Mouse (Mus musculus) forebrain, embryonic 11.5 days (tissue): ENCODE data around the gene Gm20388. TPM values are rescaled to one million over a fixed set of nuclear protein-coding genes. Genes with fewer than 3 reads are reported as not detected.

Source experiments
- ATAC-seq: fragments of 200-750 bp; cut with Nextera tagmentation; replicated peaks from 2 replicates; pipeline ENCODE4 v1.8.0; 2017; ENCODE audit warnings: moderate TSS enrichment; ENCODE audit not compliant: low FRiP score
- DNase-seq: peaks from one replicate; pipeline ENCODE4 v3.0.0-alpha.2; 2017; ENCODE audit warnings: low spot score
- H3K27ac ChIP-seq: fragments of 300-500 bp; sonication (generic); 2 replicates; pipeline ENCODE4 v1.5.1; 2014; ENCODE audit warnings: low read depth, low read length
- H3K27me3 ChIP-seq: fragments of 300-500 bp; sonication (generic); 2 replicates; pipeline ENCODE4 v1.6.1; 2014; ENCODE audit warnings: mild to moderate bottlenecking, low read length, mixed read lengths; ENCODE audit not compliant: control insufficient read depth, insufficient read depth
- H3K36me3 ChIP-seq: fragments of 300-500 bp; sonication (generic); 2 replicates; pipeline ENCODE4 v1.6.1; 2014; ENCODE audit warnings: mild to moderate bottlenecking, low read length, moderate library complexity, mixed read lengths; ENCODE audit not compliant: control insufficient read depth, insufficient read depth
- H3K4me1 ChIP-seq: fragments of 300-500 bp; sonication (generic); replicated peaks from 2 replicates; pipeline ENCODE4 v1.6.1; 2014; ENCODE audit warnings: low read length, mixed read lengths; ENCODE audit not compliant: control insufficient read depth, insufficient read depth
- H3K4me2 ChIP-seq: fragments of 300-500 bp; sonication (generic); 2 replicates; pipeline ENCODE4 v1.6.1; 2014; ENCODE audit warnings: low read depth, mild to moderate bottlenecking, low read length, moderate library complexity, mixed read lengths; ENCODE audit not compliant: severe bottlenecking
- H3K4me3 ChIP-seq: fragments of 300-500 bp; sonication (generic); 2 replicates; pipeline ENCODE4 v1.5.1; 2014; ENCODE audit warnings: low read depth, low read length
- H3K9ac ChIP-seq: fragments of 300-500 bp; sonication (generic); 2 replicates; pipeline ENCODE4 v1.6.1; 2014; ENCODE audit warnings: low read length
- H3K9me3 ChIP-seq: fragments of 300-500 bp; sonication (generic); 2 replicates; pipeline ENCODE4 v1.6.1; 2016; ENCODE audit warnings: low read length, mixed read lengths; ENCODE audit not compliant: control insufficient read depth
- WGBS: fragments of 180-500 bp; shearing (Covaris S2); extraction: QIAGEN DNeasy Blood & Tissue Kit; methylation state at CpG from one replicate; pipeline ENCODE4 v1.1.7; 2014; 5-methylcytosine and 5-hydroxymethylcytosine counted together
- polyA plus RNA-seq: library from polyadenylated mRNA; unstranded; fragments of >200 nt; fragmentation: Nextera tagmentation; extraction: Ambion mirVana; gene quantifications from 2 replicates; pipeline ENCODE4 v1.2.1, GENCODE M21; 2014

Gm20388 gene
- polyA plus RNA-seq, 1 experiment from 2014 or later = not detected

DNA sequence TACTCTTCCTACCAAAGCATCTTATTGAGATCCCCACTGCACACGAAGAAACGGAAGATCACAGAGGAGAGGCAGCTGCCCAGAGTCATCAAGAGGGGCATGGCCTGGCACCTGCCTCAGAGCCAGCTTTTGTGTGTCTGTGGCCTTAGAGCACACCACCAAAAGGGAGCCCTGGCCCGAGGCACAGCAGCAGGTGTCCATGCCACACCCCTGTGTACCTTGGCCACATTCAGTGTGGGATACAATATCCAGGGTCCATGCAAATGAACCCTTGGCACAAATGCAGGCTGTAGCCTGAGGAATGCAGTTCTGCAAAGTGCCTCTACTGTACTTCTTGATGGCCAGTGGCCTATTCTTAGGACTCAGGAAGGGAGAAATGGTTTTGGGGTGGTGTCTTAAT lies 3426.8 kb downstream of the Gm20388 start:
- no peak for ATAC-seq
- H3K4me2 ChIP-seq = no peak overlapping the region
- peaks cover 8% of the 10 kb centered on the region; the same call in 1 of the 2 replicates for H3K4me1 ChIP-seq
- no peak overlapping the region for H3K4me3 ChIP-seq
- DNase-seq = no peak
- no peaks in the 10 kb centered on the region for H3K36me3 ChIP-seq
- no peak overlapping the region for H3K27ac ChIP-seq
- H3K9ac ChIP-seq = no peak overlapping the region
- no peaks in the 10 kb centered on the region for H3K9me3 ChIP-seq
- no peaks in the 10 kb centered on the region for H3K27me3 ChIP-seq
- WGBS = 88% methylated on average over 3 of the region's 3 CpGs

DNA sequence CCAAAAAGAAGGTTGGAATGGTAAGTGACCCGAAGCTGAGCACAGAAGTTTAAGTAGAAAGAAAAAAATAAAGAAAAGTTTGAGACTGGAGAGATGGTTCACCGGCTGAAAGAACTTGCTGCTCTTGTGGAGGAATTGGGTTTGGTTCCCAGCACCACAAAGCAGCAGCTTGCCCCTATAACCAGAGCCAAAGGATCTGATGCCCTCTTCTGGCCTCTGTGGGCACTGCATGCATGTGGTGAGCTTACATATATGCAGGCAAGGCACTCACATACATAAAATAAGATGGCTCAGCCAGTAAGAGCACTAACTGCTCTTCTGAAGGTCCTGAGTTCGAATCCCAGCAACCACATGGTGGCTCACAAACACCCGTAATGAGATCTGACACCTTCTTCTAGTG lies 3429.4 kb downstream of the Gm20388 start:
- ATAC-seq = no peak
- H3K27me3 ChIP-seq = no peaks in the 10 kb centered on the region
- WGBS = 94% methylated on average over 4 of the region's 4 CpGs
- no peak overlapping the region for H3K27ac ChIP-seq
- H3K9me3 ChIP-seq = no peaks in the 10 kb centered on the region
- no peak overlapping the region for H3K9ac ChIP-seq
- H3K36me3 ChIP-seq = no peaks in the 10 kb centered on the region
- H3K4me2 ChIP-seq = no peak overlapping the region
- H3K4me1 ChIP-seq = no peaks in the 10 kb centered on the region
- H3K4me3 ChIP-seq = no peak overlapping the region
- DNase-seq = no peak

DNA sequence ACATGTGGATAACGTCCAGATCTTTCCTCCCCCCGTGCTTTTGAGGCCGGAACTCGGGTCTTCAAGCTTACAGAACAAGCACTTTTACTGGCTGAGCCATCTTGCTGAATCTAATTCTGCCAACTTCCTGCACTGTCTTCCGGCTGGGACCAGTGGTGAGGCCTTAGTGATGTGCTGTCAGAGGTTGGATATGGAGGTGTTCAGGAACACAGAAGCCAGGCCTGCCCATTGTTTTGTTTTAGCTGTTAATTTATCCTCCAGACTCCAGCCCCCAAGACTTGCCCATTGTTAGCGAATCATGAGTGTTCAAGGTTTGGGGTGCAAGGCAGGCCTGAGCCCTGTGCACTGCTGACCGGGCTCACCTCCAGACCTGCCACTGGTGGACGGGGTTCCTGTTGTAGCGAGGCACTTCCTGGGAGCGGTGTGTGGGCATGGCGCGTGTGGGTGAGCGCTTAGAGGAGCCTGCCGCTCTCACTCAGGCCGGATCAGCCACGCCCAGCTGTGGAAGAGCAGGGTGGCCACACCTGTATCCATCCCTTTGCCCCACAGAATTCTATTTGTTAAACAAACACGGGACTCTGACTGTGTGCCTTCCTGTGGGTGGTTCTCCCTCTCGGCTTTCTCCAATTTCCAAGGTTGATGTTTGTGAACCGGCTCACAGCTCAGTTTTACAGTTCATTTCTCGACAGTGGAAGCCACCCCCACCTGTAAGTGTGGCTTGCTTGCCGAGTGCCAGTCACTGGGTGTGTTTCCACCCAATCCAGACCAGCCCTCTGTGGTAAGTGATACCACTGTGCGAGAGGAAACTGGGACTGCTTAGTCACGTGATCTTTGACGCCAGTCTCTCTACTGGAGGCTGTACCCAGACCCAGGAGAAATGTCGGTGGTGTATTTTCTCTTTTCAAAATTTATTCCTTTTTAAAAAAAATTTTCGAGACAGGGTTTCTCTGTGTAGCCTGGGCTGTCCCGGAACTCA lies 3430.7 kb downstream of the Gm20388 start:
- ATAC-seq (no peak), DNase-seq (no peak)
- H3K4me1 ChIP-seq = no peaks in the 10 kb centered on the region
- no peaks in the 10 kb centered on the region for H3K9me3 ChIP-seq
- 90% methylated on average over 27 of the region's 27 CpGs for WGBS
- no peaks in the 10 kb centered on the region for H3K36me3 ChIP-seq
- no peak overlapping the region for H3K4me2 ChIP-seq
- no peak overlapping the region for H3K9ac ChIP-seq
- H3K27me3 ChIP-seq = no peaks in the 10 kb centered on the region
- no peak overlapping the region for H3K27ac ChIP-seq
- H3K4me3 ChIP-seq = no peak overlapping the region

DNA sequence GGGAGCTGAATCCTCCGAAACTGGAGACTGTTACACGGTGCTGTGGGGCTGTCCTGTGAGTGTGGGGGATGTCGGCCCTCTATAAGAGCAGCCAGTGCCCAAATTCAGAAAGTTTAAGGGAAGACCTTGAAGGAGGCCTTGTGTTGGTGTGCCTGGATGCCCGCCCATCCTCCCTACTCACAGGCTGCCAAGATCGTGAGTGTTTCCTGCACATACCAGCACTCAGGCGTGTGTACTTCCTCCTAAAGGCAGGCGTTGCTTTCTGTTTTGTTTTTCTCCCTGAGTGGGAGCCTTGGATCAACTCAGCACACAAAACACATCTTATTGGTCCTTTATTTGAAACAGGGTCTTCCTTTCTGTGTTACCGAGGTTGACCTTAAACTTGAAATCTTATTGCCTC lies 3431.6 kb downstream of the Gm20388 start:
- Histone ChIP-seq H3K27ac (no peak overlapping the region), H3K9ac (no peak overlapping the region), H3K4me3 (no peak overlapping the region), H3K4me2 (no peak overlapping the region), H3K36me3 (no peaks in the 10 kb centered on the region), H3K4me1 (no peaks in the 10 kb centered on the region), H3K9me3 (no peaks in the 10 kb centered on the region), H3K27me3 (no peaks in the 10 kb centered on the region)
- DNase-seq (no peak), ATAC-seq (no peak)
- WGBS = 89% methylated on average over 8 of the region's 8 CpGs

DNA sequence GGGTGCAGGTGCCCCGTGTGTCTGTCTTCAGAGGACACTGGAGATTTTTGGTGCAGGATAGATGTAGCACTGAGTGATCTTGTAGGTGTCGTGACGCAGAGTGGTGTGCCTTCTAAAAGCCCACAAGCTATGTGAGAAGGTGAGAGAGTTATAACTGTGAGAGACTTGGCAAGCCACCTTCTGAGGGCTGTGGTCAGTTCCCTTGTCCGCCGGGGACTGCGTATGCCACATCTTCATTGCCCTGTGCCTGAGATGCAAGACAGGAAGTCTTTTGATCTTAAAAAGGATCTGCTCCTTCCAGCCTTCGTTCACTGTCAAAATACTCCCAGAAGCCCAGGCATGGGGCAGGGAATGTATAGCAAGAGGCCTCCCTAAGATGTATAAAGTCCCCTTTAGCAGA lies 3432.3 kb downstream of the Gm20388 start:
- DNase-seq (no peak), ATAC-seq (no peak)
- Histone ChIP-seq H3K27me3 (no peaks in the 10 kb centered on the region), H3K36me3 (no peaks in the 10 kb centered on the region), H3K4me3 (no peak overlapping the region), H3K9me3 (no peaks in the 10 kb centered on the region), H3K9ac (no peak overlapping the region), H3K27ac (no peak overlapping the region), H3K4me2 (no peak overlapping the region), H3K4me1 (no peaks in the 10 kb centered on the region)
- 90% methylated on average over 7 of the region's 7 CpGs for WGBS

DNA sequence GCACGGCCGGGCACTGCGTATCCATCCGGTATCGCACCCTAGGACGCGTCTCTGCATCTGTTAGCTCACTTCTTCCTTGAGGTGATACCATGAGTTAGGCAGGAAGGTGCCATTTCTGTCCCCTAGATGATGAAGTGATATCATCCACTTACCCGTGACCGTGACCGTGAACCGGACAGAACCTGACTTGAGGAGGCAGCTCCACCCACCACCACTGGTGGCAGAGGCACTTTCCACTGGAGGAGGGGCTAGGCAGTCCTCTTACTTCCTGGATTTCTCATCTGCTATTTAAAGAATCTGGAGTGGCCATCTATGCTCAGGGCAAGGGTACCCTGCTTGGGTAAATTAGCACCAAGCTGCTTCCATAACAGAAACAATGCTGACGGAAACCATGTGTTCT lies 3432.8 kb downstream of the Gm20388 start:
- H3K4me3 ChIP-seq = no peak overlapping the region
- no peaks in the 10 kb centered on the region for H3K4me1 ChIP-seq
- no peak for DNase-seq
- H3K27ac ChIP-seq = no peak overlapping the region
- no peaks in the 10 kb centered on the region for H3K27me3 ChIP-seq
- no peaks in the 10 kb centered on the region for H3K36me3 ChIP-seq
- no peak for ATAC-seq
- no peak overlapping the region for H3K9ac ChIP-seq
- H3K4me2 ChIP-seq = no peak overlapping the region
- no peaks in the 10 kb centered on the region for H3K9me3 ChIP-seq
- WGBS = 88% methylated on average over 12 of the region's 12 CpGs

DNA sequence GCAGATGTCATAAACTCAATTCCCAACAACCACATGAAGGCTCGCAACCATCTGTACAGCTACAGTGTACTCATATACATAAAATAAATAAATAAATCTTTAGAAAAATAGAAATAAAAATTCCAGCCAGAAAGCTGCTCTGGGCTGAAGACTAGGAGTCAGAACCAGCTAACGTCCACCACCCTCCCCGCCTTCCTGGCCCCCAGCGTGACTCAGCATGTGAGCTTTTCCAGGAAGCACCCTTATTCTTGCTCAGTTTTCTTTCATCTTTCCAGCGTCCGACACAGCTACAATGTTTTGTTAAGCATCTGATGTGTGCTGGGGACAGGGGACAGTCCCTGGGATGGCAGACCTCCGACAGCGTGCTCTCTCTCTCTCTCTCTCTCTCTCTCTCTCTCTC lies 3434.5 kb downstream of the Gm20388 start:
- H3K4me1 ChIP-seq = no peaks in the 10 kb centered on the region
- DNase-seq (no peak), ATAC-seq (no peak)
- no peaks in the 10 kb centered on the region for H3K27me3 ChIP-seq
- no peak overlapping the region for H3K4me2 ChIP-seq
- no peak overlapping the region for H3K27ac ChIP-seq
- H3K36me3 ChIP-seq = no peaks in the 10 kb centered on the region
- WGBS = 88% methylated on average over 8 of the region's 8 CpGs
- no peak overlapping the region for H3K4me3 ChIP-seq
- no peaks in the 10 kb centered on the region for H3K9me3 ChIP-seq
- H3K9ac ChIP-seq = no peak overlapping the region

DNA sequence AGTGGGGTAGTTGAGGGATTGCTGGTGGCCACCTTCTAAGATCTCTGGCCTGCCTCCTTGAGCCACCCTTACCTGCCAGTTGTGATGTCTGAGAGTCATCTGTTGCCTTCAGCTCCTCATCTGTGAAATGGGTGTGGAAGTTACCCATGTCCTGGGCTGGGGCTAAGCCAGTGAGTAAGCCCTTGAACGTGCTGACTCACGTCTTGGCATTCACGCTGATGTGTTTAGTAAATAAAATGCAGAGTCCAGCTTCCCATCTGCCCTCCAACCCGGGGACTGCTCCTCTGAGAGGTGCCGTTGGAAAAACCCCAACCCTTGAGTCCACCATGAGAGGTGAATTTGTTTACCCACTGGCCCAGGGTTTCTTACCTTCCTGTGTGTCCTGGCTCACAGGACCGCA lies 3435.2 kb downstream of the Gm20388 start:
- Histone ChIP-seq H3K4me3 (no peak overlapping the region), H3K9me3 (no peaks in the 10 kb centered on the region), H3K27me3 (no peaks in the 10 kb centered on the region), H3K4me2 (no peak overlapping the region), H3K9ac (no peak overlapping the region), H3K4me1 (no peaks in the 10 kb centered on the region), H3K27ac (no peak overlapping the region), H3K36me3 (no peaks in the 10 kb centered on the region)
- ATAC-seq = no peak
- WGBS = 92% methylated on average over 6 of the region's 6 CpGs
- no peak for DNase-seq

DNA sequence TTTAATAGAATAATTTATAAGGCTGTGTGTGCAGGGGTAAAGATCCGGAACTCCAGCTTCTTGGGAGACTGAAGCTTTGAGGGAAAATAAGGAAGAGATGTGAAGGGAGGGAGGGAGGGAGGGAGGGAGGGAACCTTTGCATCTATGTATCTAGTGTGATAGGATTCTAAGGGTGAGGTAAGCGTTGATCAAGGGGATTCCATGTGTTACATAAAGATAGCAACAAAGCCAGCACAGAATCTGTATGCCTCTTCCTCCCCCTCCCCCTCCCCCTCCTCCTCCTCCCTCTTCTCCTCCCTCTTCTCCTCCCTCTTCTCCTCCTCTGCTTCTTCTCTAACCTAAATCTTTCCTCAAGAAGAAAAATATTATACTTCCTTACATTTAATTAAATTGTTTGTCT lies 3436.7 kb downstream of the Gm20388 start:
- Histone ChIP-seq H3K27me3 (no peaks in the 10 kb centered on the region), H3K9me3 (no peaks in the 10 kb centered on the region), H3K9ac (no peak overlapping the region), H3K4me3 (no peak overlapping the region), H3K27ac (no peak overlapping the region), H3K4me2 (no peak overlapping the region), H3K4me1 (peaks cover under 1% of the 10 kb centered on the region; the same call in 1 of the 2 replicates), H3K36me3 (no peaks in the 10 kb centered on the region)
- 80% methylated on average over 2 of the region's 2 CpGs for WGBS
- no peak for DNase-seq
- ATAC-seq = no peak
